Mouse (Mus musculus) embryonic facial prominence, embryonic 10.5 days (tissue): ENCODE measurements around the gene Gm9844. TPM values are rescaled to one million over a fixed set of nuclear protein-coding genes. Genes with fewer than 3 reads are reported as not detected.

ENCODE experiments used
- DNase-seq: peaks from one replicate; pipeline ENCODE4 v3.0.0-alpha.2; 2017; ENCODE audit warnings: low spot score
- H3K27ac ChIP-seq: fragments of 300-500 bp; sonication (generic); replicated peaks from 2 replicates; pipeline ENCODE4 v1.5.1; 2016; ENCODE audit warnings: mild to moderate bottlenecking
- H3K27me3 ChIP-seq: fragments of 300-500 bp; sonication (generic); replicated peaks from 2 replicates; pipeline ENCODE4 v1.6.1; 2016; ENCODE audit warnings: low read depth, mild to moderate bottlenecking; ENCODE audit not compliant: poor library complexity, severe bottlenecking
- H3K36me3 ChIP-seq: fragments of 300-500 bp; sonication (generic); replicated peaks from 2 replicates; pipeline ENCODE4 v1.6.1; 2016; ENCODE audit warnings: mild to moderate bottlenecking, moderate library complexity
- H3K4me1 ChIP-seq: fragments of 300-500 bp; sonication (generic); 2 replicates; pipeline ENCODE4 v1.6.1; 2016
- H3K4me3 ChIP-seq: fragments of 300-500 bp; sonication (generic); 2 replicates; pipeline ENCODE4 v1.5.1; 2016; ENCODE audit warnings: mild to moderate bottlenecking, moderate library complexity
- H3K9me3 ChIP-seq: fragments of 300-500 bp; sonication (generic); 2 replicates; pipeline ENCODE4 v1.6.1; 2016; ENCODE audit warnings: mild to moderate bottlenecking
- WGBS: fragments of 180-500 bp; shearing (Covaris S2); methylation state at CpG from one replicate; pipeline ENCODE4 v1.1.7; 2016; 5-methylcytosine and 5-hydroxymethylcytosine counted together
- polyA plus RNA-seq: library from polyadenylated mRNA; unstranded; fragments of >200 nt; fragmentation: Nextera tagmentation; extraction: Ambion mirVana; gene quantifications from 2 replicates; pipeline ENCODE4 v1.2.1, GENCODE M21; 2016

The Gm9844 gene
- polyA plus RNA-seq, 1 experiment from 2014 or later: 18.5 TPM

- H3K4me3 ChIP-seq: no peak overlapping the region
- no peaks in the 10 kb centered on the region for H3K36me3 ChIP-seq
- no peaks in the 10 kb centered on the region for H3K9me3 ChIP-seq
- no peak overlapping the region for H3K27ac ChIP-seq
- WGBS: 23% methylated on average over 2 of the region's 2 CpGs
- DNase-seq: no peak
- H3K4me1 ChIP-seq: peaks cover 40% of the 10 kb centered on the region
- H3K27me3 ChIP-seq: no peaks in the 10 kb centered on the region
Observed at GRCm38 (mm10) chr7:24879620-24880019, 17.6 kb downstream of the Gm9844 start.

DNA sequence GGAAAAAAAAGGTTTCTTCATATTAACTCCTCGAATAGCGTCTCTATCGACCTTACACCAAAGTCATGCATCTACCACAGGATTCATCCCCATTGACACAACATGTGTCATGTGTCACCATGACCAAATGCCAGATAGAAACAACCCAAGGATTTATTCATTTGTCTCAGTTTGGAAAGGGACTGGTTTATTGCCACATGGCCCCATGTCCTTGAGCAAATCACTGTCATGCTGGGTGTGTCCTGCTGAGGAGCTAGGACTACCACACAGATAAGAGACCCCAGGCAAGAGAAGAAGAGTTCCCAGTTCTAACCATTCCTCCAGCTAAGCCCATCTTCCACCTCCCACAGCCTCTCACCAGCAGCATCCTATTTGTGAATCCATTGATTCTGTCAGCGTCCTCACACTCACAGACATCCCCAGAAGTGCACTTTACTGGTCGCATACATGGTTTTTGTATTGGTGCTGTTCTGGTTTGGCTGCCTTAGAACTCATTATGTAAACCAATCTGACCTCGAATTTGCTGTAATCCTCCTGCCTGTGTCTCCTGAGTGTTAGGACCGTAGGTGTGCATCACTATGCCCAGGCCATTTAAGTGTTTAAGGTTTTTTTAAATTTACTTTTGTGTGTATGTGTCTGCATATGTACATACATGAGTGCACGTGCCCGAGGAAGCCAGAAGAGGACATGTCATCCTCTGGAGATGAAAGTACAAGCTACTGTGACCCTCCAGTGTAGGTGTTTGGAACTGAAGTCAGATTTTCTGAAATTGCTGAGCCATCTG, 20.6 kb downstream of the Gm9844 start:
- H3K27me3 ChIP-seq: no peaks in the 10 kb centered on the region
- H3K27ac ChIP-seq: no peak overlapping the region
- DNase-seq: no peak
- WGBS: 90% methylated on average over 9 of the region's 9 CpGs
- H3K4me3 ChIP-seq: no peak overlapping the region
- no peaks in the 10 kb centered on the region for H3K9me3 ChIP-seq
- peaks cover 43% of the 10 kb centered on the region for H3K4me1 ChIP-seq
- peaks cover 24% of the 10 kb centered on the region for H3K36me3 ChIP-seq

DNA sequence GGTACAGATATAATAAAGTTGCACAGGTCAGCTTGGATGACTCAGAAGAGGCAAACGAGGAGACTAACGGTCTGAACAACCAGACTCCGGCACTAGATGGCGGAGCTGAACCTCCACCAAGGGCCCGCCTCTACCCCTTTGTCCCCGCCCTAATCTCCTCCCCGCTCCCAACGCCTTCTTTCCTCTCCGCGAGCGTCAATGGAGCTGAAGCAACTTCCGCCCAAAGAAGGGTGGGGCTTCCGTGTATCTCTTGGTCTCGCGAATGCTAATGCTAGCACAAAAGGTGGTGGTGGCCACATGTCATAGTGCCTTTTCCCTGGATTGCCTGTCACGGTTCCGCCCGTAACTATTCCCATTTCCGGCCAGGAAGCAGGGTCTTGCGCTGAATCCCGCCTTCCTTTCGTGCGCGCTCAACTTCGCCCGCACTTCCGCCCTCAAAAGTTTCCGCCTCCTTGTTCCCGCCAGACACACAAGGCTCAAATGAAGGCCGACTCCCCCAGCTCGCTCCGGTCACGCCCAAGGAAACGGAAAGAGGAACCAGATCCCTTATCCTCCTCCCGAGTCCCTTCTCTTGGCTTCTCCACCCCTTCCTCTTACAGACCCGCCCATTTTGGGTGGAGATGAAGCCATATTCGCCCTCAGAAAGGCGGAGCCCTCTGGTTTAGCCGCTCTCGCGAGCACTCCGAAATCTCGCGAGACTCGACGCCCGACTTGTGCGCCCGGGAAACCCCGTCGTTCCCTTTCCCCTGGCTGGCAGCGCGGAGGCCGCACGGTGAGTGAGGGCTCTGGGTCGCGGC, 22.1 kb downstream of the Gm9844 start, which contains the start of gene Rps19:
Rps19 (plus strand) TSS at position 476 of the 797 bp plus-strand sequence.
- peaks cover 36% of the 10 kb centered on the region for H3K4me1 ChIP-seq
- peaks cover 39% of the 10 kb centered on the region for H3K36me3 ChIP-seq
- DNase-seq: peak; percentile 97
- H3K27me3 ChIP-seq: no peaks in the 10 kb centered on the region
- under 1% methylated on average over 57 of the region's 57 CpGs for WGBS
- H3K27ac ChIP-seq: peak within 1 kb of the TSS; percentile 99
- H3K9me3 ChIP-seq: no peaks in the 10 kb centered on the region
- peak within 1 kb of the TSS; percentile 99 for H3K4me3 ChIP-seq

- H3K4me3 ChIP-seq: peak overlapping the region; percentile 99
- peak overlapping the region; percentile 99 for H3K27ac ChIP-seq
- H3K9me3 ChIP-seq: no peaks in the 10 kb centered on the region
- peaks cover 46% of the 10 kb centered on the region for H3K36me3 ChIP-seq
- no peaks in the 10 kb centered on the region for H3K27me3 ChIP-seq
- DNase-seq: no peak
- under 1% methylated on average over 47 of the region's 47 CpGs for WGBS
- H3K4me1 ChIP-seq: peaks cover 34% of the 10 kb centered on the region
Observed at GRCm38 (mm10) chr7:24884693-24885291, 22.8 kb downstream of the Gm9844 start.

DNA sequence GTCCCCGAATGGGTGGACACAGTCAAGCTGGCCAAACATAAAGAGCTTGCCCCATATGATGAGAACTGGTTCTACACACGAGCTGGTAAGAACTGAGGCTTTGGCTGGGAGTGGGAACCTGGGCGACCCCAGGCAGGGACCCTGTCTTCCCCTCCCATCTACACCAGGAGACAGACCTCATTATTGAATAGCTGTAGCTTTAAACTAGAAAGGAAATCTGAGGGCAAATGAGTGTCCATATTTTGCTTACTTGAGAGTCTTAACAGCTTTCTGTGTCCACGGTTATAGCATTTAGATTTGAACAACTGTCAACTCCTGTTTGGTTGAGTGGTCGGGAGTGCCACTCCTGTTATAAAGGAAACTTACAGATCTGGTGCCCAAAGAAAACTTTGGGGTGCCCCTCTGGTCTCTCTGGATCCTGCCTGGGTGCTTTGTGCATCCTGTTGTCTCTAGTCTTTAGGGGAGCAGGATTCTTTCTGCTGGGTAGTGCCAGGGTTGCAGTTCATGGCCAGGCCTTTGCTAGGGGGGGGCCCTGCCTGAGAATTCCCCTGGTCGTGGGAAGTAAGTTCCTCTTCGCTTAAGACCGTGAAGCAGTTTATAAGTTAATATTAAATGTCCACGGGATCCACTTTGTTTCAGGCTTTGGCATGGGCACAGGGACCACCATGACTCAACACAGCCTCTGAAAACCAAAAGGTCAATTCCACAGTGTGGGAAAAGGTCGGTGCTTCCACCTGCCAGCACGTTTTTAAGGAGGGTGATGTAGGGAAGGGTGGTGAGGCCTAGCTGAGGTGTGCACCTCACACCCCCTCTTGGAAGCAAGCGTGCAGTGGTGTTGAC, 23.7 kb downstream of the Gm9844 start:
- no peaks in the 10 kb centered on the region for H3K9me3 ChIP-seq
- peak overlapping the region; percentile 99 for H3K27ac ChIP-seq
- H3K4me3 ChIP-seq: peak overlapping the region; percentile 99
- H3K36me3 ChIP-seq: peaks cover 55% of the 10 kb centered on the region
- peaks cover 28% of the 10 kb centered on the region for H3K4me1 ChIP-seq
- no peak for DNase-seq
- 47% methylated on average over 12 of the region's 12 CpGs for WGBS
- H3K27me3 ChIP-seq: no peaks in the 10 kb centered on the region

DNA sequence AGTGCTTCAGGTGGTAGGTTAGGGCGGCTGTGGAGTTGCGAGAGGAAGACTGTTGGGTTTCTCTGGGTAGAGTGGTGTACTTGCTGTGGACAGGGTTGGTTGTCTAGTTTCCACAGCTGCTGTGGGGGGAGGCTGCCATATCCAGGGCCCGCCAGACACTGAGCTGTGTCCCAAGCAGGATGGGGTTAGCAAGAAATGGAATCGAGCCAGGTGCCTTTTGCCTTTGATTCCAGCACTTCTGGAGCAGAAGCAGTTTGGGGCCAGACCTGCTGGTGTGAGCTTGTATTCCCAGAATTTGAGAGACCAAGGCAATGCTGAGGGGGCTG, 24.3 kb downstream of the Gm9844 start:
- WGBS: 79% methylated on average over 4 of the region's 4 CpGs
- peaks cover 28% of the 10 kb centered on the region for H3K4me1 ChIP-seq
- no peaks in the 10 kb centered on the region for H3K9me3 ChIP-seq
- peak overlapping the region; percentile 99 for H3K4me3 ChIP-seq
- no peaks in the 10 kb centered on the region for H3K27me3 ChIP-seq
- peak overlapping the region; percentile 99 for H3K27ac ChIP-seq
- no peak for DNase-seq
- peaks cover 61% of the 10 kb centered on the region for H3K36me3 ChIP-seq

- DNase-seq: no peak
- H3K9me3 ChIP-seq: no peaks in the 10 kb centered on the region
- peaks cover 28% of the 10 kb centered on the region for H3K4me1 ChIP-seq
- H3K4me3 ChIP-seq: peak overlapping the region; percentile 99
- H3K27ac ChIP-seq: no peak overlapping the region
- WGBS: 79% methylated on average over 4 of the region's 4 CpGs
- peaks cover 64% of the 10 kb centered on the region for H3K36me3 ChIP-seq
- H3K27me3 ChIP-seq: no peaks in the 10 kb centered on the region
Observed at GRCm38 (mm10) chr7:24887096-24887495, 25.1 kb downstream of the Gm9844 start.

- peaks cover 68% of the 10 kb centered on the region for H3K36me3 ChIP-seq
Observed at GRCm38 (mm10) chr7:24889431-24890220, 27.6 kb downstream of the Gm9844 start.

DNA sequence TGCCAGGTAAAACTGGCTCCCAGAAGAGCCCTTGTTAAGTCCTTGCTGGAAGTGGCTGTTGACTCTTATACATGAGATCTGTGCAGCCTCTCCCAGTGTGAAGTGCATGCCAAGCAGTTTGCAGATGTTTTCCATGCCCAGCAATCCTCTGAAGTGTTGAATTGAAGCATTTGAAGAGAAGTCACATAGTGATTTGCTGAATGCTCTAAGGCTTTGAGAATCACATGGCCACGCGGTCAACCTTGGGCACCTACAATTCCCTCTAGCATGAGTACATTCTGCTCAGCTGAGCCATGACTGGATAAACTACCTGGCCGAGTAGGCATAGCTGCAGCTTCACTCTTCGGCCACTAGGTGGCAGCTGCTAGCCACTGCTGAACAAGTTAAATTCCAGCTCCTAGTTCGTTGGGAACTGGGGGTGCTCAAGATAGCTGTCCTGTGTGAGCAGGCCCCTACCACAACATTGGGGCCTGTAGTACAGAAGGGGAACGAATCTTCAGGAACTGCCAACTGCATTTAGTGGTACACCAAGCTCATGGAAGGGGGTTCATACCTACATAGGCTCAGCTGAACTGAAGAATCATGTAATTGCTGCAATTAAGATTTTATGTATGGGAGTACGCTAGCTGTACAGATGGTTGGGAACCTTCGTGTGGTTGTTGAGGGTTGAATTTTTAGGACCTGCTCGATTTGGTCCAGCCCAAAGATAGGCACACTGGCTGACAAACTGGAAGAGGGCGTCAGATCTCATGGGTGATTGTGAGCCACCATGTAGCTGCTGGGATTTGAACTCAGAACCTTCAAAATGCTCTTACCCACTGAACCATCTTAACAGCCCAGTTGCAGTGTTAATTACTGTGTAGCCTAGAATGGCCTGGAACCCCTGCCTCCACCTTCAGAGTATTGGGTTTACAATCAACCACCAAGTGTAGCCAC, 28.5 kb downstream of the Gm9844 start:
- H3K27ac ChIP-seq: 0 out of 2 replicates have a peak overlapping the region, but pooled peaks have one; percentile 1

More at GRCm38 (mm10) chr7:24889431-24890220, 27.6 kb downstream of the Gm9844 start:
- DNase-seq: no peak
- Histone ChIP-seq H3K27ac (0 out of 2 replicates have a peak overlapping the region, but pooled peaks have one; percentile 1), H3K9me3 (no peaks in the 10 kb centered on the region), H3K27me3 (no peaks in the 10 kb centered on the region), H3K4me1 (peaks cover 28% of the 10 kb centered on the region), H3K4me3 (no peak overlapping the region)
- 85% methylated on average over 6 of the region's 6 CpGs for WGBS

DNA sequence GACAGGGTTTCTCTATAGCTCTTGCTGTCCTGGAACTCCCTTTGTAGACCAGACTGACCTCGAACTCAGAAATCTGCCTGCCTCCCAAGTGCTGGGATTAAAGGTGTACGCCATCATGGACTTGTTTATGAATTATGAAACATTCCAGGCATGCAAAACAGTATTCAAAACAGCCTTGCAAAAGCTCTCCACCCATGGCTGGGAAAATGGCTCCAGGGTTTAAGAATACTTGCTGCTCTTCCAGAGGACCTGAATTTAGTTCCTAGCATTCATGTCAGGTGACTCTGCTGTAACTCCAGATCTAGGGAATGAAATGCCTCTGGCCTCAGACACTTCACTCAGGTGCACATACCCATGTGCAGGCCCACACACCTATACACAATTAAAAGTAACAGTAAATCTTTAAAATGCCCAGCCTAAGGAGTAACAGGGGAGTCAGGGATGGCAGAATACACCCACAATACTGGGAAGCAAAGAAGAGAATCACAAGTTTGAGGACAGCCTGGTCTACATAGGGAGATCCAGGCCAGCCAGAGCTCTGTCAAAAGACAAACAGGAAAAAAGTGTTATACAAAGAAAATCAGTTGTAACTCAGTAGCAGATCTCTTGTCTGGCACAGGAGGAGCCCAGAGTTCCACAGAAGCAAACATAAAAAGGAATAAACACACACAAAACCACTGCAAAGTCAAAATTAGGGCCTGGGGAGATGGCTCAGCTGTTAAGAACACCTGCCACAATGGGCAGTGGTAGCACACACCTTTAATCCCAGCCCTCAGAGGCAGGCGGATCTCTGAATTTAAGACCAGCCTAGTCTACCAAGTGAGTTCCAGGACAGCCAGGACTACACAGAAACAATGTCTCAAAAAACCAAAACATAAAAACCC, 29.5 kb downstream of the Gm9844 start:
- WGBS: 69% methylated on average over 3 of the region's 3 CpGs
- no peaks in the 10 kb centered on the region for H3K9me3 ChIP-seq
- H3K27ac ChIP-seq: no peak overlapping the region
- H3K4me3 ChIP-seq: no peak overlapping the region
- DNase-seq: no peak
- peaks cover 16% of the 10 kb centered on the region for H3K4me1 ChIP-seq
- H3K27me3 ChIP-seq: no peaks in the 10 kb centered on the region
- peaks cover 54% of the 10 kb centered on the region for H3K36me3 ChIP-seq

More for the DNA sequence above, 28.5 kb downstream of the Gm9844 start:
- Histone ChIP-seq H3K36me3 (peaks cover 64% of the 10 kb centered on the region), H3K4me1 (peaks cover 25% of the 10 kb centered on the region), H3K27me3 (no peaks in the 10 kb centered on the region), H3K4me3 (no peak overlapping the region), H3K9me3 (no peaks in the 10 kb centered on the region)
- DNase-seq: peak; percentile 75
- WGBS: 31% methylated on average over 10 of the region's 10 CpGs
